Mouse (Mus musculus): ENCODE results near the gene Gm609.
A peak's percentile ranks its signal among the peaks of the same experiment; 100 is the strongest.

Gm609 gene

GRCm38 (mm10) chr16:45392246-45392645 is 100.5 kb downstream of the Gm609 start:
- DNase-seq = no peak

DNA sequence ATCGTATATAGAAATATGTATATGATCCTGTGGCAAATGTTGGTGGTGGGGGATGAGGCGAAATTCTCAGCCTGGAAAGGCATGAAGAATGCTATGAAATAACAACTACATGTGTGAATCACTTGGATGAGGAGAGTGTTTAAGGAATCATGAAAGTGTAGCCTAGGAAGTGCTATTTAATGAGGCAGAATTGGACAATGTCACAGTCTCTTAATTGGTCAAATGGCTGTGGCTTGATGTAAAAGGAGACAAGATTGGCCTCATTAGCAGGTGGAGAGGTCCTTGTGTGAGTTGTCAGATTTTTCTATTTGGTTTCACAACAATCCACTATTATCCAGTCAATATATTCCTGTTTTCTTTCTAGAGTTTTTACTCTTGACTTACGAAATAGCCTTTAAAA is 101.1 kb downstream of the Gm609 start:
- no peak for DNase-seq

GRCm38 (mm10) chr16:45390286-45390956 is 102.3 kb downstream of the Gm609 start:
- DNase-seq = no peak

GRCm38 (mm10) chr16:45389833-45390232 is 102.9 kb downstream of the Gm609 start:
- no peak for DNase-seq

- no peak for DNase-seq
Measured at GRCm38 (mm10) chr16:45389041-45389440, 103.7 kb downstream of the Gm609 start.

DNA sequence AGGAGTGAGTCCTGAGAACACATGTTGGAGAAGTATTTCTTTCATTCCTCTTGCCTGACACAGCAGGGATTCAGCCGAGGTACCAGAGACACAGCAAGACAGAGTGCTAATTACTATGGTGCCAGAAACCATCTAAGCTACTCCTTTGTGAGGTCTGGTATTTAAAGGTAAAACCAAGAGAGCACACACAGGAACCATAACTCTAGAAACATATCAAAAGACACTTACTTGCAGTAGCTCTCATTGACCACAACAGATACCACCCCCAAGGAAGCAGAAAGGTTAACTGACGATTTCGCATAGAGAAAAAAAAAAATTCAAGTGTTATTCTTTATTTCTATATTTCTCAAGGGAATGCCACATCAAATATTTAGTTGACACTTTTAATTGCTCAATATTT is 111.0 kb downstream of the Gm609 start:
- DNase-seq = no peak

- DNase-seq = peak in 1 of 2 experiments; percentile 33
Measured at GRCm38 (mm10) chr16:45378959-45379358, 113.8 kb downstream of the Gm609 start.

DNA sequence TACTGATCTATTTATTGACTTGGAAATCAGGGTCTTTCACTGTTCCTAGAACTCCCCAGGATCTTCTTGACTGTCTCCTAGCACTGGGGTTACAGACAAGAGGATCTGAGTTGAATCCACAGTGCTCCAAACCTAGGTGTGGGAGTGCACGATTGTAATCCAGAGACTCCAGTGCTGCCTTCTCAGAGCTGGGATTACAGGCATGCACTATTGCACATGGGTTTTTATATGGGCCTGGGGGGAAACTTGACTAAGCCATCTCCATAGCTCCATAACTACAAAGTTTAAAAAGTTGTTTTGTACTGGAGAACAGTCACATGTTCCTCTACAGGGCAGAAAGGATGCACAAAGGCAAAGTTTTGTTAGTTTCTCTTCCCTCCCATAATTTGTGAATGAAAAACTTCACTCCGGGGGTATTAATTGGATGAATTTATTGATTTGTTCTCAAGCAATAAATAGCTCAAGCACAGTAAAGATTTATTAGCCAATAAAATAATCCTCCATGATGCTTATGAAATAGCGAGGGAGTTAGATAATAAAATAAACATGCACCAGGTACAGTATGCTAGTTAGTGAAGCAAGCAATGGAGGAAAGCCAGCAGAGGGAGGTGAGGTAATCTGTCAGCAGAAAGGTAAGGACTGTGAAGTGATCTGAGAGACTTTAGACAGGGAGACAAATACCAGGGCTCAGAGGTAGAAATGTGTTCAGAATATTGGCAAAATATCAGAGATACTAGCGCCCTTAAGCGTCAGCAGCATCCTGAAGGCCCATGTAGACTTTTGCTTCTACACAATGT is 114.4 kb downstream of the Gm609 start:
- DNase-seq = no peak

DNA sequence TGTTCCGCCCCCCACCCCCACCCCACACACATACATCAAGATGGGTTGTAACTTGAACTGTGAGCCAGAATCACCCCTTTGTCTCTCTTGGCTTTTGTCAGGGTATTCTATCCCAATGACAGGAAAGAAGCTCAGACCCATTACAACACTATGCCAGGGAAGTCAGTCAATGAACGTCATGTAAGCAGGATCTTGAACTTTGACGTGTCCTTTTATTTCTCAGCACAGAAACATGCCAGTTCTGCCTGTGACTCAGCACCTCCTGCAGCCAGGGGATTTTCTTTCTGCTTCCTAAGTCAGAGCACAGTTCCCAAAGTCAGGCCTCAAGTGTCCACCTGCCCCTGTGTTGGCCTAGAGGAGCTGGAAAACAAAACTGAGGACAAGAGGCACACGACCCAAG is 115.4 kb downstream of the Gm609 start:
- no peak for DNase-seq

DNA sequence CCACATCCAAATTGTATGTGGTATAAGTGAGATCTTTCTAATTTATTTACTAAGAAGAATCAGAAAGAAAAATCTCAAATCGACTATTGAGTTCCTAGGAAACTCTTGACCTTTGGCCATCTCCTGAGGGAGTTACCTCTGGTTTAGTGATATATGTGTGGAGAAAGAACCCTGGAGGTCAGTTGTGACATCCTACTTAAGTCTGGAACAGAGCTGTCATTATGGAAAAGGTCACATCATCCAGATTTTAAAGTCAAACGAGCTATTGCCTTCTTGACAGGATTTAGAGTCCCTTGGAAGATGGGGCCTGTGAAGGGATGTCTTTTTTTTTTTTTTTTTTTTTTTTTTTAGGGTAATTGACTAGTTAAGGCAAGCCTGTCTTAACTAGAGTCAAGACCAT is 116.0 kb downstream of the Gm609 start:
- DNase-seq = no peak

- DNase-seq = peak; percentile 19 to 49
Measured at GRCm38 (mm10) chr16:45376294-45376693, 116.5 kb downstream of the Gm609 start.

DNA sequence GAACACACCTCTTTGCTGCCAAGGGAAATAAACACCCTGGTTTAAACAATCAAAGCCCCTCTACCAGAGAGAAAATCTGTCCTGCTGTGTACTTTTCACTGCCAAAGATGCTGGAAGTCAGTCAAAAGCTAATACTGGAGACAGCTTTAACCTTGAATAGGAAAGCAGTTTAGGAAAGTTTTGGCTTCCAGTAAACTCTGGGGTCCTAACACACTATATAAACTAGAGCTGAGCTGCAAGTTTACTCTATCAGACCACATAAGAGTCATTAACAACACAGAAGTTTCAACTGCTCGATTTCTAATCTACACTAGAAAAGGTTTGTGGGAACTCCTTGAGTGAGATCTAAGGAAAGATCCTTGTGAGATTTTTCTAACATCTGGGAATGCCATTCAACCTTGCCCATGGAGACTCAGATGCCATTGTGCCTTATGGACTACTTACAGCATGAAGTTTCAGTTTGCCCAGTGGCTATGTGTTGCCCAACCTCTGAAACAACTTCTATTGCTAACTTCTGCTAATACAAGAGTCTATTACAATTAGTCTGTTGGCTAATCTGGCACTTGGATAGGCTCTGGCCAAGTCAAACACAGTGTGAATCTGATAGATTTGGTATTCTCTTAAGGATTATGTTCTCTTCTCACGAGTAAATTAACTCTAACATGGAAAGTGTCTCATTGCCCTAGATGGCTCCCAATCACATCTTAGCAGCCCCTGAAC is 117.1 kb downstream of the Gm609 start:
- no peak for DNase-seq

DNA sequence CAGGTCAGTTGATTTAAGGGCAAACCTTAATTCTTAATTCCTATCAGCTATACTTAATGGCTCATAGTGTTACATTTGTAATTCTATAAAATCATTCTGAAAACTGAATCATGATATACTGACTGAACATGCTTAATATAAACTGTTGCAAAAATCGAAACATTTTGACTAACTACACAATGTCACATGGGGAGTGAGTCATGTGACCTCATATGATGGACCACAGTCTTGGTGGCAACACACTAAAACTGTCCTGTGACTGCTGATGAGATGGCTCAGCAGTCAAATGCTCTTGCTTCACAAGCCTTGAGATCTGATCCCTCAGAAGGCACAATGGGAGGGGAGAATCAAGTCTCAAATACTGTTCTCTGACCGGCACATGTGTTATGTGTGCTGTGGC is 118.7 kb downstream of the Gm609 start:
- no peak for DNase-seq

GRCm38 (mm10) chr16:45371076-45371475 is 121.7 kb downstream of the Gm609 start:
- no peak for DNase-seq

GRCm38 (mm10) chr16:45369285-45369965 is 123.3 kb downstream of the Gm609 start:
- no peak for DNase-seq

- DNase-seq = no peak
Measured at GRCm38 (mm10) chr16:45366111-45366510, 126.7 kb downstream of the Gm609 start.

DNA sequence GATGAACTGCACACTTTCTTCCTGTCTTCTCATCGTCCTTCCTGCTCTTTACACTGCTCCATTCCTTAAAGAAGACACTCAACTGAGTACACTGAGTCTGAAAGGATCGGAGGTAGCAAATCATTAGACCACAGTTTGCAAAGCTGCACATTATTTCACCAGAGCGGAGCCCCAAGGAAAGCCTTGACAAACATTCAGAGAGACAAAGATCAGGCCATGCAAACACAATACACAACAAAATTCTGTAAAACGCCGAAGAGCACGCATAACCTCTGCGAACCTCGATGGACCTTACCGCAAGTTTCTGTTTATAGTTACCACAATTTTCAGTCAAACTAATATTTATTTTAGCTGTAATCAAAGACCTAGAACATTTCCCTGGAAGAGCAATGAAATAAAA is 127.4 kb downstream of the Gm609 start:
- no peak for DNase-seq

DNA sequence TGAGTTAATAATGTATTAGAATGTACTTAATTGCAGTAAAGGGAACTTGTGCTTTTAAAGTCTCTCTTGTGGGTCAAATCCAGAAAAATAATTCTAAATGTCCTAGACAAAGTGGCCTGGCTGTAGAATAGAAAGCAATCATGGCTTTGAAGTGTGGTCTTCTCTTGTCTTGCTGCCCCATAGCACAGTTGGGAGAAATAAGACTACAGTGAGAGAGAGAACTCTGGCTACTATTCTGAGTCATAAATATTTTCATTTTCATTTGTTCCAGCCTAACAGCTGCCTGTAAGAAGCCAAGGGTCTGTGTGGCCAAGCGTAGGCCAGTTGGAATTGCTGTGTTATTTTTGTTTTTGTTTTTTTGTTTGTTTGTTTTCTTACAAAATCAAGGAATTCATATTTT is 128.1 kb downstream of the Gm609 start:
- no peak for DNase-seq

DNA sequence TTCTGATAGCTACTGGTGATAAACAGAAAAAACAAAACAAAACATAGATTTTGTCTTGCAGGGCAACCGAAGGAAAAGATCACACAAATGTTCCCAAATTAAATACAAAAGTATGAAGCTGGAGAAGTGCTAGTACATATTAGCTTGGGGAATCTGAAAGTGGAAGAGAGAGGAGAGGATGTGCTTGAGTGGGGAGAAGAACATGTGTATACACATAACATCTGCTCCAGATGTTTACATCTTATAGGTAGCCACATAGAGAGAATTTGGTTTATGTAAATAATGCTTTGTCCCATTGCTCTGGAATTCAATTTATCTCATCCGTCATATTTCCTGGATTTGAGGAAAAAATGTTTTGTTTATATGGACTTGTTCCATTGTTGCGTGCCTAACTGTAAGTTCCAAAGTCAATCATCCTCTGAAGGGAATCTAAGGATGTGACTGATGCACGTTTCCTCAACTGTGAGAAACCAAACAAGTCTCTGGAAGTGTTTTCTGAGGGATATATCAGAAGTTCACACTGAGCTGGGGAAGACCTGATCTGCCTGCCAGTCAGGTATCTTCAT is 129.2 kb downstream of the Gm609 start:
- no peak for DNase-seq

Data from kidney, postnatal 25 days (tissue).